Mouse (Mus musculus): ENCODE data around the gene Insc.

Insc gene

GRCm38 (mm10) chr7:114743022-114743780, at the start of gene Insc:
Gene Insc, plus strand, starts transcription at chr7:114743694.
- no peak for DNase-seq (ENCODE audit: low read depth, low spot score)

- DNase-seq (ENCODE audit: low read depth, low spot score), result peak; percentile 89
Observed at GRCm38 (mm10) chr7:114700871-114701270, 42.6 kb upstream of the Insc start.

- DNase-seq (ENCODE audit: low read depth, low spot score), result peak; percentile 82
Observed at GRCm38 (mm10) chr7:114706716-114707115, 36.8 kb upstream of the Insc start.

- DNase-seq (ENCODE audit: low read depth, low spot score), result peak; percentile 44
Observed at GRCm38 (mm10) chr7:114707398-114707797, 36.1 kb upstream of the Insc start.

- peak; percentile 79 for DNase-seq (ENCODE audit: low read depth, low spot score)
Observed at GRCm38 (mm10) chr7:114710419-114710818, 33.1 kb upstream of the Insc start.

GRCm38 (mm10) chr7:114712523-114712922, 31.0 kb upstream of the Insc start:
- peak; percentile 74 for DNase-seq (ENCODE audit: low read depth, low spot score)

GRCm38 (mm10) chr7:114718300-114718699, 25.2 kb upstream of the Insc start, which contains the start of gene Calcb:
Gene Calcb, plus strand, starts transcription at chr7:114718643.
- no peak for DNase-seq (ENCODE audit: low read depth, low spot score)

GRCm38 (mm10) chr7:114719381-114720131, 23.9 kb upstream of the Insc start:
- DNase-seq (ENCODE audit: low read depth, low spot score), result peak; percentile 73

GRCm38 (mm10) chr7:114729696-114730095, 13.8 kb upstream of the Insc start:
- DNase-seq (ENCODE audit: low read depth, low spot score), result peak; percentile 20

GRCm38 (mm10) chr7:114731175-114731574, 12.3 kb upstream of the Insc start:
- DNase-seq (ENCODE audit: low read depth, low spot score), result no peak

- peak; percentile 12 for DNase-seq (ENCODE audit: low read depth, low spot score)
Observed at GRCm38 (mm10) chr7:114731700-114732099, 11.8 kb upstream of the Insc start.

- DNase-seq (ENCODE audit: low read depth, low spot score), result no peak
Observed at GRCm38 (mm10) chr7:114736256-114736655, 7.2 kb upstream of the Insc start.

- DNase-seq (ENCODE audit: low read depth, low spot score), result peak; percentile 83
Observed at GRCm38 (mm10) chr7:114738166-114738565, 5.3 kb upstream of the Insc start.

GRCm38 (mm10) chr7:114740360-114741165, 2.9 kb upstream of the Insc start:
- DNase-seq (ENCODE audit: low read depth, low spot score), result peak; percentile 14

GRCm38 (mm10) chr7:114744639-114745245, 1.2 kb downstream of the Insc start:
- peak; percentile 68 for DNase-seq (ENCODE audit: low read depth, low spot score)

- DNase-seq (ENCODE audit: low read depth, low spot score), result no peak
Observed at GRCm38 (mm10) chr7:114745481-114746271, 2.2 kb downstream of the Insc start.

GRCm38 (mm10) chr7:114747596-114747995, 4.1 kb downstream of the Insc start:
- no peak for DNase-seq (ENCODE audit: low read depth, low spot score)

- DNase-seq (ENCODE audit: low read depth, low spot score), result no peak
Observed at GRCm38 (mm10) chr7:114748239-114748638, 4.7 kb downstream of the Insc start.

- DNase-seq (ENCODE audit: low read depth, low spot score), result no peak
Observed at GRCm38 (mm10) chr7:114753471-114753870, 10.0 kb downstream of the Insc start.

GRCm38 (mm10) chr7:114754196-114754595, 10.7 kb downstream of the Insc start:
- DNase-seq (ENCODE audit: low read depth, low spot score), result no peak

- no peak for DNase-seq (ENCODE audit: low read depth, low spot score)
Observed at GRCm38 (mm10) chr7:114754626-114755025, 11.1 kb downstream of the Insc start.

Measured in 3T3-L1 (cell line).